Mouse (Mus musculus) hindbrain, postnatal 0 days (tissue): ENCODE data around the gene Podxl2. TPM values are rescaled to one million over a fixed set of nuclear protein-coding genes. Genes with fewer than 3 reads are reported as not detected.

Experiments
- ATAC-seq: fragments of 200-750 bp; cut with Nextera tagmentation; 2 replicates; pipeline ENCODE4 v1.8.0; 2017; ENCODE audit warnings: mild to moderate bottlenecking, moderate TSS enrichment, moderate library complexity
- DNase-seq: peaks from one replicate; pipeline ENCODE4 v3.0.0-alpha.2; 2015; ENCODE audit warnings: low spot score
- H3K27ac ChIP-seq: fragments of 300-500 bp; sonication (generic); 2 replicates; pipeline ENCODE4 v1.5.1; 2014; ENCODE audit warnings: mild to moderate bottlenecking
- H3K27me3 ChIP-seq: fragments of 300-500 bp; sonication (generic); 2 replicates; pipeline ENCODE4 v1.6.1; 2014; ENCODE audit warnings: low read length, mixed read lengths; ENCODE audit not compliant: insufficient read depth
- H3K36me3 ChIP-seq: fragments of 300-500 bp; sonication (generic); 2 replicates; pipeline ENCODE4 v1.6.1; 2014; ENCODE audit warnings: low read length, mixed read lengths; ENCODE audit not compliant: insufficient read depth
- H3K4me1 ChIP-seq: fragments of 300-500 bp; sonication (generic); 2 replicates; pipeline ENCODE4 v1.6.1; 2014; ENCODE audit warnings: antibody characterized with exemption, low read length, mixed read lengths; ENCODE audit not compliant: insufficient read depth
- H3K4me2 ChIP-seq: fragments of 300-500 bp; sonication (generic); 2 replicates; pipeline ENCODE4 v1.6.1; 2014; ENCODE audit warnings: low read depth, mild to moderate bottlenecking, low read length, moderate library complexity, mixed read lengths
- H3K4me3 ChIP-seq: fragments of 300-500 bp; sonication (generic); 2 replicates; pipeline ENCODE4 v1.5.1; 2014; ENCODE audit warnings: low read length
- H3K9ac ChIP-seq: fragments of 300-500 bp; sonication (generic); replicated peaks from 2 replicates; pipeline ENCODE4 v1.6.1; 2014; ENCODE audit warnings: mild to moderate bottlenecking, low read length, moderate library complexity, mixed read lengths
- H3K9me3 ChIP-seq: fragments of 300-500 bp; sonication (generic); 2 replicates; pipeline ENCODE4 v1.6.1; 2016; ENCODE audit warnings: low read length, mixed read lengths
- CTCF ChIP-seq: IDR thresholded peaks from 2 replicates; pipeline ENCODE4 v1.5.1; 2016; ENCODE audit warnings: antibody characterized with exemption, control low read depth, low read depth
- WGBS: fragments of 180-500 bp; shearing (Covaris S2); extraction: QIAGEN DNeasy Blood & Tissue Kit; methylation state at CpG from one replicate; pipeline ENCODE4 v1.1.7; 2014; 5-methylcytosine and 5-hydroxymethylcytosine counted together
- polyA plus RNA-seq: library from polyadenylated mRNA; unstranded; fragments of >200 nt; fragmentation: Nextera tagmentation; extraction: Ambion mirVana; gene quantifications from 2 replicates; pipeline ENCODE4 v1.2.1, GENCODE M21; 2015
- total RNA-seq: library from RNA; depleted of rRNA; stranded (reverse); fragments of >200 nt; gene quantifications from 2 replicates; pipeline ENCODE4 v1.2.3, GENCODE M21; 2014

Podxl2 gene
- total and polyA plus RNA-seq, 2 experiments from 2014 or later: 695 to 1,247 TPM

DNA sequence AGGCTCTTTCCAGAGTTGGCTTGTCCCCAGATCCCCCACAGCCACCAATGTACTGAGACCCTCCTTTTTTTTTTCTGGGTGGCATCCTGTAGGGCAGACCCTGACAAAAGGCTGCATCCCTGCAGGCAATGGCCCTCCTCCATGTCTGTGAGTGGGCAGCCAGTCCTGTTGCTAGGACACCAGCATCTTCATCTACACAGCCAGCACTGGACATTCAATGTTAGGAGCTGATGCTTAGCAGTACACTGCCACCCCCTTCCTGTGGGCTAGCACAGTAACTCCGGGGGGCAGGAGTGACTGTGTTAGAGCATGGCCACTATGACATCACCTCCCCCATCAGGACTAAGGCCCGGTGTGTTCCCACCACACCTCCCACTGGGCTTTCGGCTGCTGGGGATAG is 59.8 kb downstream of the Podxl2 start:
- ATAC-seq (peak; percentile 70), DNase-seq (peak; percentile 54)
- peak; percentile 26 for TF ChIP-seq CTCF
- 19% methylated on average over 3 of the region's 3 CpGs for WGBS
- Histone ChIP-seq H3K9me3 (no peaks in the 10 kb centered on the region), H3K27me3 (no peaks in the 10 kb centered on the region), H3K36me3 (no peaks in the 10 kb centered on the region), H3K9ac (no peak overlapping the region; the same call in 1 of the 2 replicates), H3K4me2 (no peak overlapping the region), H3K4me3 (no peak overlapping the region), H3K27ac (no peak overlapping the region), H3K4me1 (peaks cover 12% of the 10 kb centered on the region)

DNA sequence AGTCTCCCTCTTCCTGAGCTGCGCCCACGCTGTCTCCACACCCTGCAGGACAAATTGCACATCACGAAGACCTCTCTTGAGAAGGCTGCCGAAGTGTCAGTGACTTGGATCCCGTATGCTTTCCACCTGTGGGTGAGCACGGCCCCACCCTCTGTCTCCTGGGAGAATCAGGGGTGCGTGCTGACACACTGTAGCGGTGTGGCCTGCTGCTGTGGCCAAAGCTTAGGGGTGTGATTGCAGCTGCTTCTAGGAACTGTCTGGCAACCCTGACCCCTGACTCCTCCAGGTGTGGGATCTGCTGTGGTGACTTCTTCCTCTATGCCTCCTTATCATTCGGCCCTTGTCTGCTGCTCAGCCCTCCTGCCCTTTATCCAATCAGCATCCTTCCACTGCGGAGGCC is 61.0 kb downstream of the Podxl2 start:
- H3K4me1 ChIP-seq: peaks cover 12% of the 10 kb centered on the region
- H3K4me2 ChIP-seq: no peak overlapping the region
- H3K36me3 ChIP-seq: no peaks in the 10 kb centered on the region
- DNase-seq: no peak
- no peaks in the 10 kb centered on the region for H3K27me3 ChIP-seq
- no peak overlapping the region for H3K9ac ChIP-seq
- 84% methylated on average over 10 of the region's 10 CpGs for WGBS
- no peak for ATAC-seq
- no peak overlapping the region for H3K27ac ChIP-seq
- TF ChIP-seq CTCF: no peak
- no peak overlapping the region for H3K4me3 ChIP-seq
- H3K9me3 ChIP-seq: no peaks in the 10 kb centered on the region

DNA sequence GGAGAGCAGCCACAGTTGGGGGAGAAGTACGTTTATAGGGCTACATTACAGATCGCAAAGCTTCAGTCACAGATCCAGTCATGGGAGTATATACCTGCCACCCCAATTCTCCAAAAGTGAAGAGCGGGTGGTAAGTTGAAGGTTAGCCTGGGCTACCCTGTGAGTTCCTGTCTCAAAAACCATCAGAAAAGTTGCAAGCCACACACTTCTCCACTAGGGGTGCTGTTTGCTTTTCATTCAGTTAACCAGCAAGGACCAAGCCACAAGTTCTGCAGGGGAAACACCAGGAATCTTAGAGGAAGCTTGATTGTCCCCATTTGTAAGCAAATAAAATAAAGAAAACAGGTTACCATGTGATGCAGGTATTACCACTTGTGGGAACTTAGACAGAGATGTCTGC is 62.0 kb downstream of the Podxl2 start:
- Histone ChIP-seq H3K36me3 (no peaks in the 10 kb centered on the region), H3K27ac (no peak overlapping the region), H3K4me3 (no peak overlapping the region), H3K9ac (no peak overlapping the region), H3K9me3 (no peaks in the 10 kb centered on the region), H3K4me1 (peaks cover 12% of the 10 kb centered on the region), H3K27me3 (no peaks in the 10 kb centered on the region), H3K4me2 (no peak overlapping the region)
- DNase-seq (peak; percentile 77), ATAC-seq (no peak)
- TF ChIP-seq CTCF: peak; percentile 80
- WGBS: 70% methylated on average over 3 of the region's 3 CpGs

DNA sequence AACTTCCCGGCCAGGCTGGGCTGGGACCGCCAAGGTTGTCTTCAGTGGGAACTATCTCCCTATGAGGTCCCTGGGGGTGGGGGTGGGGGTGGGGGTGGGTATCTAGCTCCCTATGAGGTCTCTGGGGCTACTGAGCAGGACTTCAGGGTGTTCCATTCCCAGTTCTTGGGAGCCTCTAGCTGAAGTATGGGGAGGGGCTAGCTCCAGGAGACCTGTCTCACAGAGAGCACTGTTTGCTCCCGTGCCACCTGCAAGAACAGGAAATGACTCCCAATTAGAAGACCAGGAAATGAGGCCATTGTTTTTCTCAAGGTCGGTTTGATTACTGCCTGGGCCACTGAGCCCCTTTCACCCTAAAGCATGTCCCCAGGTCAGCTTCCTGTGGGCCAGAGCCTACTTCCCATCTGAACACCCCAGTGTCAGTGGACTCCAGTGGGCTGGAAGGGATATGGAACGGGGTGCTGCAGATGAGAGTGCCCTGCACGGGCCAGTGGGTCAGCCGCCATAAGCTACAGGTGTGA is 62.9 kb downstream of the Podxl2 start:
- Histone ChIP-seq H3K9me3 (no peaks in the 10 kb centered on the region), H3K27ac (no peak overlapping the region), H3K27me3 (no peaks in the 10 kb centered on the region), H3K36me3 (no peaks in the 10 kb centered on the region), H3K4me2 (no peak overlapping the region), H3K9ac (no peak overlapping the region), H3K4me3 (no peak overlapping the region), H3K4me1 (peaks cover 12% of the 10 kb centered on the region)
- TF ChIP-seq CTCF: no peak
- ATAC-seq: no peak
- WGBS: 69% methylated on average over 7 of the region's 7 CpGs
- no peak for DNase-seq

DNA sequence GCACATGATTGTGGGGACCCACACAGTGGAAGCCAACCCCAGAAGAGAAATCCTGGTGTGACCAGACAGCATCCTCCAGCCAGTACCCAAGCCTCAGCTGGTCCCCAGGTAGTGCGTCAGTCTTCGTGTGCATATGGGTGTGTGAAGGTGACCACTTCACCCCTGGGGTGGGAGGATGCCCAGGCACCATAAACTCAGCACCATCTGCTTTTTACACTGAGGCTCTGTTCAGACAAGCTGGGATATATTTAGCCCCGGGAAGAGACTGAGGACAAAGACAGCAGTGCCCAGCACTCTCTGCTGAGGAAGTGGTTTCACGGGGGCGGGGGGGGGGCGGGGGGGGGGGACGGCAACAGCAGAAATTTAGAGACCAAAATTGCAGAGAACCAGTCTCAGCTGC is 63.4 kb downstream of the Podxl2 start:
- WGBS: 54% methylated on average over 3 of the region's 7 CpGs
- no peak for DNase-seq
- no peak for TF ChIP-seq CTCF
- Histone ChIP-seq H3K9ac (no peak overlapping the region), H3K4me1 (peaks cover 12% of the 10 kb centered on the region), H3K27ac (no peak overlapping the region), H3K9me3 (no peaks in the 10 kb centered on the region), H3K36me3 (no peaks in the 10 kb centered on the region), H3K4me2 (no peak overlapping the region), H3K27me3 (no peaks in the 10 kb centered on the region), H3K4me3 (no peak overlapping the region)
- ATAC-seq: no peak

DNA sequence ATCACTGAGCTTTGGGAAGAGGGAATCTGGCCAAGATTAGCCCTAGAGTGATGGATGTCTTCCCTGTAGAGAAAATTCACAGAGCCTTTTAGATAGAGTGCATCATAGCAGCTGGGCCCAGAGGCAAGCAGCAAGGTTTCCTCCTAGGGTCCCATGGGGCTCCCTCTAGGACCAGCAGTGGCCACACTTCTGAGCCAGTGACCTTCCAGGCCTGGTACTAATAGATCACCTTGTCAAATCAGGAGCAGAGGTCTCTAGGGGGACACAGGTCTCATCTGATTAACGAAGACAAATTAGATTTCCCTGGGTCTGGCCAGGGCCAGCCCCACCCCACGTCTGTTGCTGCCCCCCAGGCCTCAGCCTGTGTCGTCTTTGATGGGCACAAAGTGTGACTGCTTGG is 64.6 kb downstream of the Podxl2 start:
- H3K4me1 ChIP-seq: peaks cover 7% of the 10 kb centered on the region
- no peaks in the 10 kb centered on the region for H3K36me3 ChIP-seq
- no peaks in the 10 kb centered on the region for H3K9me3 ChIP-seq
- no peak for DNase-seq
- H3K27me3 ChIP-seq: no peaks in the 10 kb centered on the region
- ATAC-seq: no peak
- H3K4me2 ChIP-seq: no peak overlapping the region
- TF ChIP-seq CTCF: no peak
- no peak overlapping the region for H3K4me3 ChIP-seq
- H3K27ac ChIP-seq: no peak overlapping the region
- no peak overlapping the region for H3K9ac ChIP-seq
- WGBS: 48% methylated on average over 3 of the region's 3 CpGs

DNA sequence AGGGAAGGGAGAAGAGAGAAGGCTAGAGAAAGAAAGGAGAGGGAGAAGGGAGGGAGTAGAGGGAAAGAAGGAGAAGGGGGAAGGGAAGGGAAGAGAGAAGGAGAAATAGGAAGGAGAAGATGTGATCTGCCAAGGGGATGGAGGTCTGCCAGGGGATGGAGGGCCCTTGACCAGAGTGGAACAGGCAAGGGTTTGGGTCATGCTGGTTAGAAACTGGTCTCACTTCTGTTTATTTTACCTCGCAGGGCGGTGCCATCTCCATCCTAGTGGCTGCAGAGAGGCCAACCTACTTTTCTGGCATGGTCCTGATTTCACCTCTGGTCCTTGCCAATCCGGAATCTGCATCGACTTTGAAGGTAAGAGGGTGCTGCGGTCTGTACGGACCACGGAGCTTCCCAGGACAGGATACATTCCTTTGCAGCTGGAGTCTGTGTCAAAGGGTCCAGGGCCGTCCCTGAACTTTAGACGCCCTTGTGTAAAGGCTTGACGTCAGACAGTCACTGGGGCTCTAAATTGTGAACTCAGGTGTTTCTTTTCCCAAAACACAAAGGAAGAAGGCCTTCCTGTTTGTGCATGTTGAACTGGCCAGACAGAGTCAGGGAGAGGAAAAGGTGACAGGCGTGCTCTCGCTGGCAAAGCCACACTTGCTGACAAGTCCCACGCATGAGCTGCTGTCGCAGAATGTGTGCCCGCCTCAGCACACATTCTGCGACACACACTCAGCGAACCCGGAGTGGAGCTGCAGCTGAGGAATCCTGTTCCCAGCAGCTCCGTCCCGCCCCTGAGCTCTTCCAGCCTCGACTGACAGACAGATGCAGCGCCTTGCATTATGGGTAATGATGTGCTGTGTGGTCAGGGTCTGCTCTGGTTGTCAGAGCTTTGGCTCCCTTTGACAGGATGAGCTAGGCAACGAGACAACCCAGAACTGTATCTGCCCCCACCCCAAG is 65.5 kb downstream of the Podxl2 start:
- Histone ChIP-seq H3K36me3 (no peaks in the 10 kb centered on the region), H3K4me1 (no peaks in the 10 kb centered on the region), H3K9me3 (no peaks in the 10 kb centered on the region), H3K4me3 (no peak overlapping the region), H3K9ac (no peak overlapping the region), H3K4me2 (no peak overlapping the region), H3K27me3 (no peaks in the 10 kb centered on the region), H3K27ac (no peak overlapping the region)
- no peak for TF ChIP-seq CTCF
- WGBS: 65% methylated on average over 23 of the region's 23 CpGs
- DNase-seq (no peak), ATAC-seq (no peak)
